Mouse (Mus musculus) neural tube, embryonic 10.5 days (tissue): Measurements from ENCODE around the gene Pprc1.
A peak's percentile ranks its signal among the peaks of the same experiment; 100 is the strongest.

ENCODE experiments used
- DNase-seq: peaks from one replicate; pipeline ENCODE4 v3.0.0-alpha.2; 2017; ENCODE audit warnings: low spot score; ENCODE audit errors: extremely low spot score

Pprc1 gene

DNA sequence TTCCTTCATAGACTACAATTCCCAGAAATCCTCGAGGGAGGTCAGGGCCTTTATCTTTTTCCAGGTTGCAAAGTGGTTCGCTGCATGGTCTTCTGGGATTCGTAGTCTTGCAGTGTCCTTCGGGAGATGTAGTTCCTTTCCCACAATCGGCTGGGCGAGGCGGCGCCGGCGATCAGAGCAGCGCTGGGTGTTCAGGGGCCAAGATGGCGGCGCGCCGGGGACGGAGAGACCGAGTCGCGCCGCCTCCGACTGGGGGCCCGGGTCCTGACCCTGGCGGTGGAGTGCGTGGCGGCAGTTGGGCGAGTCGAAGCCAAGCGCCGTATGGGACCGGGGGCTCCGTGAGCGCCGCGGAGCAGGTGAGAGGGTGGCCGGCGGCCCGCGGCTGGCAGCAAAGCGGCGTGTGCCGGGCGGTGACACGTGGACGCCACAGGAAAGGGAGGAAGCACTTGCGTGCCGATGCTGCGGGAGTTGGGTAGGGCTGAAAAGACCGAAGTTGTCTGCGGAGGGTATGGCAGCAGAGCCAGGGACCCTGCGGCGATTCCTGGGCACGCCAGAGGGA lies 11.8 kb downstream of the Pprc1 start:
- peak; percentile 92 for DNase-seq

- peak; percentile 83 for DNase-seq
Measured at GRCm38 (mm10) chr19:46056947-46057607, 12.4 kb downstream of the Pprc1 start.

- DNase-seq = no peak
Measured at GRCm38 (mm10) chr19:46058466-46058865, 13.8 kb downstream of the Pprc1 start.

DNA sequence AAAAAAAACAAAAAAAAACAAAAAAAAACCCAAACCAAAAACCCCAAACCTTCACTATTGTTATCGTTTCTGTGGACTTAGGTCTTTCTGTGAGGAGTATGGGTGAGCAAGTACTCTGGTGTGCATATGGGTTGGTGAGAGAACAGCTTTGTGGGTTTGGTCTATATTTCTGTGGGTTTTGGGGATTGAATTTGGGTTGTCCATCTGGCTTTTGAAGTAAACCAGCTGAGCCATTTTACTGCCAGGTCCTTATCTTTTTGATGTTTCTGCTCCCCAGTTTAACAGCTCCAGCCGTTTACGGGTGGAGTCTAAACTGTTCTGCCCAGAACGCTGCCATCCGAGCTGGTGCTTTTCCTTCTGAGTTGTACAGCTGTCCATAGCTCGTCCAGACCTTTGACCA lies 16.2 kb downstream of the Pprc1 start:
- DNase-seq = no peak

DNA sequence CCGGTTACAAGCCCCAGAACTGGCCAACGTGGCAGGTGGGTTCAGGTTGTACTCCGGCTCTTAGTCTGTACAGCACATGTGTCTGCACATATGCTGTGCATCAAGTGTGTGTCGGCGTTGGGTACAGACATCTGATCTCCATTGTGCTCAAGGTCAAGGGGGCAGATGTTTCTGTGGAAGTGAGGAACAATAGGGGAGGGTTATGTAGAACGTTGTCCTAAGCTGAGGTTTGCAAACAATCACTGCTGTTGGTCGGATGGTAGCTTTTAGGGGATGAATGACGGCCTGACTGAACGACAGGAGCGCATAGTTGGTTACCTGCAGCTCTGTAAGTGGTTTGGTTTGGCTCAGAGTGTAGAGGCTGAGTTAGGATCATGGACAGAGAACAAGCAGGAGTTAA lies 23.4 kb downstream of the Pprc1 start:
- no peak for DNase-seq

- DNase-seq = no peak
Measured at GRCm38 (mm10) chr19:46073285-46073684, 28.6 kb downstream of the Pprc1 start.

DNA sequence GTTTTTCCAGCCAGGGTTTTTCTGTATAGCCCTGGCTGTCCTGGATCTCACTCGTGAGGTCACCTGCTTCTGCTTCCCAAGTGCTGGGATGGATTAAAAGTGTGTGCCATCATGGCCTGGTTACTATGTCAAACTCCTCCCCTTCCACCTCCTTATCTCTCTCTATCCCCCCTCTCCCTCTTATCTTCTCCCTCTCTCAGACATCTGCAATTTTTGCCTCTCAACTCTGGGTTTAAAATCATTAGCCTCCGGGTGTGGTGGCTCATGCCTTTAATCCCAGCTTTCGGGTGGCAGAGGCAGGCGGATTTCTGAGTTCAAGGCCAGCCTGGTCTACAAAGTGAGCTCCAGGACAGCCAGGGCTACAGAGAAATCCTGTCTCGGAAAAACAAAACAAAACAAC lies 29.6 kb downstream of the Pprc1 start:
- no peak for DNase-seq

DNA sequence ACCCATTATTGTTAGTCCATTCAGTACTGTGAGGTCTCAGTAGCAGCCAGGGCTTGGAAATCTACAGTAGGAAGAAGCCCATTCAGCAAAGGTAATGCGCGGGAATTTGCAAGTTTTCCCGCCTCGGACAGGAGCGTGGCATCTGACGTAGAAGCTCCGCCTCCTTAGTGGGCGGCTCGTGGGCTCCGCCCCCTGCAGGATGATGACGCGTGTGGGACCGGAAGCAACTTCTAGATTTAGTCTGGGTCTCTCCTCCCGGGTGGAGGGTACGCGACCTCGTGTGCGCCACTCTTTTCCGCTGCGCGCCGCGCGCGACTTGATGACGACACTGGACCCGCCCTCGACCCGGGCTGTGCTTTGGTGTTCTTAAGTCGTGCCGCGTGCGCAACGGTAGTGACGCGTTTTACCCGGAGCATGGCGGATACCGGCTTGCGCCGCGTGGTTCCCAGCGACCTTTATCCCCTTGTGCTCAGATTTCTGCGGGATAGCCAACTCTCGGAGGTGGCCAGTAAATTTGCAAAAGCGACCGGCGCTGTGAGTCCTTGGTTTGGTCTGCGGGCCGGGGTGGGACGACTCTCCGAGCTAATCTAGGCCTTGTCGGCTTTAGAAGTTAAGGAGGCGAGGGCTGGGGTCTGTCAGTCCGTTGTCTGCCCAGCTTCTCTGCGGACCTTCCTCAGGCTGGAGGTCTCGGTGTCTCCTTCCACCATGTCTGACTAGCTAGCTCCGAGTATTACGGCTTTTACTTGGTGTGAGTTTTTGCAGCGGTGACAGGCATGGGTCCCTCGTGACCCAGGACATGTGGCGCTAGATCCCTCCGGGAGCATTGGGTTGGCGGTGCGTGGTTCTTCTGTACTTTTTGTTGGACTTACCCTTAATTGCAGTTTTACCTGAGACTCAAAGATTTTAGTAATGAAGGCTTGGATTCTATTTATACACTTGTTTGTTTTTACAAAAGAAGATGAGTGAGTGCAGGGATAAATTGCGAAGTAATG lies 31.2 kb downstream of the Pprc1 start, which contains the start of gene Nolc1:
TSS of gene Nolc1 (plus strand) at position 248 of the 992 bp plus-strand sequence.
- DNase-seq = peak; percentile 99

DNA sequence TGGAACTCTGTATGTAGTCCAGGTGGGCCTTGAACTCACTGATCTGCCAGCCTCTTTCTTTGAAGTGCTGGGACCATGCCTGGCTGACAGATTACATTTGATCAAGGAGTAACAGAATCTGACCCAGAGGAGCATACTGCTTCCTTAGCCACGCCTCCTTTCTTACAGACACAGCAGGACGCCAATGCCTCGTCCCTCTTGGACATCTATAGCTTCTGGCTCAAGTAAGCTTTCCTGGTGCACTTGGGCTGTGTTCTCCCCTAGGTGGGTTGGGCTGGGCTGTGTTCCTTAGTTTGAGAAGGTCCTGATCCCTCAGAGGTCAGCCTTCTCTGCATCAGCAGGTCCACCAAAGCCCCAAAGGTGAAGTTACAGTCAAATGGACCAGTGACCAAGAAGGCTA lies 33.8 kb downstream of the Pprc1 start:
- DNase-seq = no peak

GRCm38 (mm10) chr19:46085185-46085584 lies 40.5 kb downstream of the Pprc1 start:
- DNase-seq = no peak

GRCm38 (mm10) chr19:46086337-46086736 lies 41.7 kb downstream of the Pprc1 start:
- no peak for DNase-seq

DNA sequence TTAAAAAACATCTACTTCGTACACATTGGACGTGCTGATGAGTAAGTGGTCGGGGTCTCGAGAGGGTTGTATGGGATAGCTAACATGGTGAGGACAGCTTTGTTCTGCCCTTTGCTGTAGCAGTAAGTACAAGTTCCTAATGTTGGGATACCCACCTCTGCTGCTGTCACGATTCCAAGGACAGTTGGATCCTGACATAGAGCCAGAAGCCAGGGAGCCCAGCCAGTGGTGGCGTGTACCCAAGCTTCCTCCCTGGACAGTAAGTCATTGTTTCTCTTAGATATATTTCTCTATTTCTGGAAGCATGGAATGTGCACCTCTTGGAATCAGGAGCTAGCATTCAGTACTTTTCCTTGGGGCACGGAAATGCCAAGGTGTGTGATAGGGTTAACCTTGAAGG lies 43.2 kb downstream of the Pprc1 start:
- DNase-seq = no peak

DNA sequence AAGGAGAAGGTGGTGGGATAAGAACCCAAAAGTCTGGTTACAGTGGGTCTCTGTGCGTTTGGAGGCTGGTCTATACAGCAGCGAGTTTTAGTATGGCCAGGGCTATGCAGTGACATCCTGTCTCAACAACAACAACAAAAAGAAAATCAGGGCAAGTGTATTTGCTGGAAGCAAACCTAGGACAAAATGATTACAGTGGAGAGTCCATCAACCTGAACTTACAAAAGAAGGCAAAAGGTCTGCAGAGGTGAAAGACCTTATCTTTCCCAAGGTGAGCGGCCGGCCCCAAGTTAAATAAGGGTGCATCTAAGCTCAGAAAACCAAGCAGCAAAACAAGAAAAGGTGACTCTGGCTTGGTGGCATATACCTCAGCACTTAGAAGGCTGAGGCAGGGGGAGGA lies 47.0 kb downstream of the Pprc1 start:
- no peak for DNase-seq

GRCm38 (mm10) chr19:46094144-46094543 lies 49.5 kb downstream of the Pprc1 start:
- no peak for DNase-seq

- no peak for DNase-seq
Measured at GRCm38 (mm10) chr19:46095291-46095690, 50.6 kb downstream of the Pprc1 start.

GRCm38 (mm10) chr19:46096396-46096795 lies 51.7 kb downstream of the Pprc1 start:
- DNase-seq = no peak

DNA sequence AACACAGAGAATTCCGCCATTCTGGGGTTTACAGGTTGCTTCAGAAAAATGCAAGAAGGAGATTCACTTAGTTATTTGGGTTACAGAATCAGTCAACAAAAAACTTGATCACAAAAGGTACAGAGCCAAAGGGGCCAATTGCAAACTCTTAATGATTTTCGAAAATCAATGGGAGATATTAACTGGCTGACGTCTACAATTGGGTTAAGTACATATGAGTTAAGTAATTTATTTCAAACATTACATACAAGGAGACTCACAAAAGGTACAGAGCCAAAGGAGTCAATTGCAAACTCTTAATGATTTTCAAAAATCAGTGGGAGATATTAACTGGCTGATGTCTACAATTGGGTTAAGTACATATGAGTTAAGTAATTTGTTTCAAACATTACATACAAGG lies 54.9 kb downstream of the Pprc1 start:
- no peak for DNase-seq

DNA sequence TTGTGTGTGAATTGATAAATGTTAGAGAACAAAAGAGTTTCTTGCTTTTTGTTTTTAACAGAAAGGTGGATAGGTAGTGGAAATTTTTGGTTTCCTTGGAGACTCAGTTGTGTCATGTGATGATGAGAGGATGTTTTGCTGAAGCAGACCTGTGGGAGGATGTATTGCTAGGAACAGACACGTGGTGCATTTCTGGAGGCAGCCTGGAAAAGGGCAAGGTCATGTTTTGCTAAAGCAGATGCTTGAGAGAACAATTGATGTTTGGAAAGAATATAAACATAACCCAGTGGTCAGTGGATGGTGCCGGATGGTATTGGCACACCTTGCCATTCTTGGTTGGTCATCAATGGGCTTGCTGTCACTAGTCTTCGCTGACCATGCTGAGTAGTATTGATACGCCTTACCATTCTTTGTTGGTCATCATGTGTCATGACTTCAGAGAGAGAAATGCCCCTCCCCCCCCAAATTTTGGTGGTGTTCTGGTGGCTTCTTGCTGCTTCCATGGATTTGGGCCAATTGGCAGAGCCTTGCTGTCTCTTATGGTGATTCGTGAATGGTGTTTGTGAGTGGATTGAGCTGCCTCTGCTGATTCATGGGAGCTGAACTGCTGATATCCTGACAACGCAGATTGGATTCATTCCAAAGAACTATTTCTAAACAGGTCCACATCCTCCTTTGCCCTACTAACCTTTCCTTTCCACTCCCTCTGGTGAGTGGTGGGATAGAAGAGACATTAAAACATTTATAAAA lies 58.9 kb downstream of the Pprc1 start:
- DNase-seq = no peak

GRCm38 (mm10) chr19:46104187-46104557 lies 59.5 kb downstream of the Pprc1 start:
- DNase-seq = no peak

DNA sequence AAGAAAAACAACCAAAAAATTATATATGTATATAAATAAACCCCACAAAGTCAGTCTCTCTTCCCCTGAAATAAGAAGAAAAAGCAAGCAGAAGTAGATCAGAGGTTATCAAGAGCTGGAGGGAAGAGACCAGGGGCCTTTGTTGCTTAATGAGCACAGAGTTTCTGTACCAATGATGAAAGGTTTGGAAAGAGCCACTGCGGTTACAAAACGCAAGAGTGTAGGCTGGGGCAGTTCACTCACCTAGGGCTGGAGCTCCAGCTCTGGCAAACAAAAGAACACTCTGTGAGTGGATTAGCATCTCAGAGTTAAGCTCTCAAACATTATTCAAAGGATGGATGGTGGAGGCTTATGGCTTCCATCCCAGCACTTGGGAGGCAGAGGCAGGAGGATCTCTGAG lies 65.5 kb downstream of the Pprc1 start:
- no peak for DNase-seq

GRCm38 (mm10) chr19:46110781-46111180 lies 66.1 kb downstream of the Pprc1 start:
- no peak for DNase-seq

GRCm38 (mm10) chr19:46114617-46115016 lies 69.9 kb downstream of the Pprc1 start:
- no peak for DNase-seq
